In the genomic region with DNA sequence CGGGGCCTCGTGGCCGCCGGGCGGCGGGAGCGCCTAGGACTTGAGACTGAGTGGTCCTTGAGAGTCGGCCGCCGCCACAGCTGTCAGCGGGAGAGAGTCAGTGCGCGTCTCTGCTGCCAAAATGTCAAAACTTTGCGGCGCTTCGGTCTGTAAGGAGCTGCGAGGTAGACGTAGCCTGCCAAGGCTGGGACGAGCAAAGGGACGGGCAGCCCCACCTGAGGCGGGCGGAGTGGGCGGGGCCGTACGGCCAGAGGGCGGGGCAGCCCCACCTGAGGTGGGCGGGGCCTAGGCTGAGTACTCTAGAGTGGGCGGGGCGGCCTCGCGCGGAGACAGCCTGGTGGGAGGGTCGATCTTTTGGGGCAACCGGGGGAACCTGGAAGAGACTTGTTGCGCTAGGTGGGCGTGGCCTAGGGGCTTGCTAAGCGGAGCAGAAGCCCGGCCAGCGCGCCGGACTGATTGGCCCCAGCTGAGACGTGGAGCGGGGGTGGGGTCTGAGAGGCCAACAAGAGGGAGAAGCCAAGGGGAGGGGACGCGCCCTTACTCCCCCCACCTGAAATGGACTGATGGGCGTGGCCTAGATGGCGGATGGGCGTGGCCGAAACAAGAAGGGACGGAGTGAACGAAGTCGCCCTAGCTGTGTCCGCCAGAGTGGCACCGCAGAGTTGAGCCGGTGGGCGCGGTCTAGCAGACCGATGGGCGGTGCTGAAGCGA, we compare ENCODE assay signal across 8 mouse cellular contexts. TPM values are rescaled to one million over a fixed set of nuclear protein-coding genes. Genes with fewer than 3 reads are reported as not detected.
DNase-seq lines count a peak whose midpoint lies in the region; ATAC-seq and TF ChIP-seq lines count a peak whose summit lies in the region.

TSS of gene Baiap2l1 (minus strand) at position 232 of the 711 bp plus-strand sequence.

- WGBS in heart, embryonic 13.5 days: under 1% methylated on average over 58 of the region's 60 CpGs
- WGBS in kidney, postnatal 0 days: under 1% methylated on average over 60 of the region's 60 CpGs
- under 1% methylated on average over 58 of the region's 60 CpGs for WGBS in liver, embryonic 11.5 days

- DNase-seq in B cell, adult 2 months: peak; percentile 90 to 91
- peak; percentile 14 for DNase-seq in brain, embryonic 18.5 days (ENCODE audit: low read depth, low spot score)
- peak; percentile 83 for DNase-seq in fat pad, adult 2 months (ENCODE audit: extremely low read depth, low read depth, low spot score)
- DNase-seq in kidney, postnatal 0 days (ENCODE audit: low spot score): peak; percentile 98
- DNase-seq in liver, embryonic 11.5 days (ENCODE audit: low spot score): peak; percentile 92
- peak; percentile 63 for DNase-seq in naive thymus-derived CD4-positive, alpha-beta T cell, adult 2 months (ENCODE audit: low read depth)
- peak; percentile 91 for DNase-seq in splenic B cell, adult 2 months (ENCODE audit: low read depth, low spot score)

- peak within 1 kb of the TSS; percentile 82 for H3K27ac ChIP-seq in heart, embryonic 13.5 days (replicated peaks)
- peak within 1 kb of the TSS; percentile 88 for H3K27ac ChIP-seq in kidney, postnatal 0 days
- no peak within 1 kb of the TSS for H3K27ac ChIP-seq in liver, embryonic 11.5 days (ENCODE audit: low read depth, low read length)

- no peaks in the 10 kb centered on the region for H3K9me3 ChIP-seq in heart, embryonic 13.5 days
- H3K9me3 ChIP-seq in kidney, postnatal 0 days (replicated peaks; ENCODE audit: low read length): no peaks in the 10 kb centered on the region
- no peaks in the 10 kb centered on the region for H3K9me3 ChIP-seq in liver, embryonic 11.5 days (ENCODE audit: control insufficient read depth, low read length)

- H3K4me2 ChIP-seq in heart, embryonic 13.5 days: peak within 1 kb of the TSS; percentile 88
- peak within 1 kb of the TSS; percentile 71 for H3K4me2 ChIP-seq in kidney, postnatal 0 days (ENCODE audit: low read length)
- peak within 1 kb of the TSS; percentile 85 for H3K4me2 ChIP-seq in liver, embryonic 11.5 days

- H3K9ac ChIP-seq in heart, embryonic 13.5 days: peak within 1 kb of the TSS; percentile 87
- peak within 1 kb of the TSS; percentile 60 for H3K9ac ChIP-seq in kidney, postnatal 0 days (ENCODE audit: low read depth, low read length)
- peak within 1 kb of the TSS; percentile 53 for H3K9ac ChIP-seq in liver, embryonic 11.5 days (ENCODE audit: low read depth, low read length)

- H3K27me3 ChIP-seq in heart, embryonic 13.5 days (replicated peaks): no peaks in the 10 kb centered on the region
- no peaks in the 10 kb centered on the region for H3K27me3 ChIP-seq in kidney, postnatal 0 days (ENCODE audit: insufficient read depth, low read length)
- peaks cover 16% of the 10 kb centered on the region for H3K27me3 ChIP-seq in liver, embryonic 11.5 days (replicated peaks; ENCODE audit: control insufficient read depth, insufficient read depth, low read length)
- H3K27me3 ChIP-seq in splenic B cell, adult 2 months (ENCODE audit: control insufficient read depth, insufficient read depth, low read length, poor library complexity, severe bottlenecking): no peaks in the 10 kb centered on the region; the same call in 1 of the 2 replicates

- peak; percentile 29; the same call in 1 of the 2 replicates for TF ChIP-seq CTCF in kidney, postnatal 0 days (IDR thresholded peaks at IDR 0.05; ENCODE audit: low read depth)

- H3K36me3 ChIP-seq in heart, embryonic 13.5 days: no peaks in the 10 kb centered on the region
- no peaks in the 10 kb centered on the region for H3K36me3 ChIP-seq in kidney, postnatal 0 days (ENCODE audit: insufficient read depth, low read length)
- no peaks in the 10 kb centered on the region for H3K36me3 ChIP-seq in liver, embryonic 11.5 days (ENCODE audit: control insufficient read depth, insufficient read depth, low read length)
- H3K36me3 ChIP-seq in splenic B cell, adult 2 months (ENCODE audit: control insufficient read depth, insufficient read depth, low read length, poor library complexity, severe bottlenecking): no peaks in the 10 kb centered on the region

- peak; percentile 87 for ATAC-seq in heart, embryonic 13.5 days (ENCODE audit: extremely low read depth, insufficient number of reproducible peaks, low FRiP score, low TSS enrichment)
- peak; percentile 98 for ATAC-seq in kidney, postnatal 0 days (replicated peaks; ENCODE audit: low FRiP score, low read depth)
- ATAC-seq in liver, embryonic 11.5 days (replicated peaks; ENCODE audit: low FRiP score): peak; percentile 94

- peaks cover 5% of the 10 kb centered on the region; the same call in 1 of the 2 replicates for H3K4me1 ChIP-seq in heart, embryonic 13.5 days
- H3K4me1 ChIP-seq in kidney, postnatal 0 days (replicated peaks; ENCODE audit: insufficient read depth, low read length): peaks cover 8% of the 10 kb centered on the region; the same call in 1 of the 2 replicates
- peaks cover 8% of the 10 kb centered on the region for H3K4me1 ChIP-seq in liver, embryonic 11.5 days (replicated peaks; ENCODE audit: control insufficient read depth, insufficient read depth, low read length)

- peak within 1 kb of the TSS; percentile 79 for H3K4me3 ChIP-seq in heart, embryonic 13.5 days
- H3K4me3 ChIP-seq in kidney, postnatal 0 days (replicated peaks; ENCODE audit: low read depth, low read length): peak within 1 kb of the TSS; percentile 68
- peak within 1 kb of the TSS; percentile 62 for H3K4me3 ChIP-seq in liver, embryonic 11.5 days (ENCODE audit: low read depth, low read length)

RNA-seq across cellular contexts. Expression of gene Baiap2l1, which starts in this region (rescaled TPM):
- polyA plus RNA-seq in heart, embryonic 13.5 days (2015; fragmentation: Nextera tagmentation; extraction: Ambion mirVana): 9.1 and 9.3 TPM in 2 replicates
- polyA plus RNA-seq in kidney, postnatal 0 days (2015; fragmentation: Nextera tagmentation; extraction: Ambion mirVana): 14.0 and 14.9 TPM in 2 replicates
- 6.8 and 8.2 TPM in 2 replicates for polyA plus RNA-seq in liver, embryonic 11.5 days (2014; fragmentation: Nextera tagmentation; extraction: Ambion mirVana)

Comparison
In these comparisons a context has a peak if more than half of its experiments do, and no peak if none do; other contexts are left out.
1. DNase-seq: peak in every context shown above with its lines; median percentile 98 in kidney, postnatal 0 days; 92 in liver, embryonic 11.5 days; 91 in splenic B cell, adult 2 months; 90 in B cell, adult 2 months; 83 in fat pad, adult 2 months; 63 in naive thymus-derived CD4-positive, alpha-beta T cell, adult 2 months; 14 in brain, embryonic 18.5 days.